Mouse (Mus musculus) limb, embryonic 13.5 days (tissue): ENCODE results near the gene Hsdl2. TPM values are rescaled to one million over a fixed set of nuclear protein-coding genes. Genes with fewer than 3 reads are reported as not detected.
A peak's percentile ranks its signal among the peaks of the same experiment; 100 is the strongest.

Experiments used
- ATAC-seq: fragments of 200-750 bp; cut with Nextera tagmentation; 2 replicates; pipeline ENCODE4 v1.8.0; 2017; ENCODE audit warnings: low read depth, moderate number of reproducible peaks, moderate TSS enrichment; ENCODE audit not compliant: low FRiP score
- H3K27ac ChIP-seq: fragments of 300-500 bp; sonication (generic); 2 replicates; pipeline ENCODE4 v1.5.1; 2015; ENCODE audit warnings: inconsistent platforms, mild to moderate bottlenecking, moderate library complexity
- H3K27me3 ChIP-seq: fragments of 300-500 bp; sonication (generic); 2 replicates; pipeline ENCODE4 v1.6.1; 2015; ENCODE audit warnings: mild to moderate bottlenecking, inconsistent platforms
- H3K36me3 ChIP-seq: fragments of 300-500 bp; sonication (generic); 2 replicates; pipeline ENCODE4 v1.6.1; 2015; ENCODE audit warnings: inconsistent platforms, mild to moderate bottlenecking, moderate library complexity
- H3K4me1 ChIP-seq: fragments of 300-500 bp; sonication (generic); 2 replicates; pipeline ENCODE4 v1.6.1; 2015; ENCODE audit warnings: inconsistent platforms
- H3K4me2 ChIP-seq: fragments of 300-500 bp; sonication (generic); replicated peaks from 2 replicates; pipeline ENCODE4 v1.6.1; 2015; ENCODE audit warnings: inconsistent platforms, mild to moderate bottlenecking, moderate library complexity
- H3K4me3 ChIP-seq: fragments of 300-500 bp; sonication (generic); 2 replicates; pipeline ENCODE4 v1.5.1; 2015; ENCODE audit warnings: moderate library complexity, mild to moderate bottlenecking, inconsistent platforms
- H3K9ac ChIP-seq: fragments of 300-500 bp; sonication (generic); 2 replicates; pipeline ENCODE4 v1.6.1; 2015; ENCODE audit warnings: mild to moderate bottlenecking, inconsistent platforms
- H3K9me3 ChIP-seq: fragments of 300-500 bp; sonication (generic); 2 replicates; pipeline ENCODE4 v1.6.1; 2016; ENCODE audit warnings: inconsistent platforms
- WGBS: fragments of 180-500 bp; shearing (Covaris S2); methylation state at CpG from one replicate; pipeline ENCODE4 v1.1.7; 2015; 5-methylcytosine and 5-hydroxymethylcytosine counted together
- polyA plus RNA-seq: library from polyadenylated mRNA; unstranded; fragments of >200 nt; fragmentation: Nextera tagmentation; extraction: Ambion mirVana; gene quantifications from 2 replicates; pipeline ENCODE4 v1.2.1, GENCODE M21; 2015

Hsdl2 gene
- polyA plus RNA-seq, 1 experiment from 2014 or later: 25.8 TPM

GRCm38 (mm10) chr4:59605501-59605900 is 24.1 kb downstream of the Hsdl2 start:
- no peak for ATAC-seq
- 95% methylated on average over 3 of the region's 3 CpGs for WGBS

GRCm38 (mm10) chr4:59610411-59610810 is 29.0 kb downstream of the Hsdl2 start:
- H3K4me1 ChIP-seq: no peaks in the 10 kb centered on the region
- H3K36me3 ChIP-seq: peaks cover 5% of the 10 kb centered on the region
- WGBS: 58% methylated on average over 3 of the region's 3 CpGs
- no peak overlapping the region for H3K9ac ChIP-seq
- ATAC-seq: no peak
- H3K27ac ChIP-seq: no peak overlapping the region
- H3K27me3 ChIP-seq: no peaks in the 10 kb centered on the region
- H3K4me3 ChIP-seq: no peak overlapping the region
- no peaks in the 10 kb centered on the region for H3K9me3 ChIP-seq
- no peak overlapping the region for H3K4me2 ChIP-seq

More at GRCm38 (mm10) chr4:59605501-59605900, 24.1 kb downstream of the Hsdl2 start:
- Histone ChIP-seq H3K4me1 (no peaks in the 10 kb centered on the region), H3K4me3 (no peak overlapping the region), H3K4me2 (no peak overlapping the region), H3K27ac (no peak overlapping the region), H3K9ac (no peak overlapping the region), H3K27me3 (no peaks in the 10 kb centered on the region), H3K9me3 (no peaks in the 10 kb centered on the region), H3K36me3 (peaks cover 2% of the 10 kb centered on the region)

- H3K9me3 ChIP-seq: no peaks in the 10 kb centered on the region
- no peaks in the 10 kb centered on the region for H3K27me3 ChIP-seq
- peaks cover 5% of the 10 kb centered on the region for H3K36me3 ChIP-seq
- WGBS: 51% methylated on average over 1 of the region's 1 CpGs
- H3K4me2 ChIP-seq: no peak overlapping the region
- H3K4me1 ChIP-seq: no peaks in the 10 kb centered on the region
- H3K27ac ChIP-seq: no peak overlapping the region
- H3K4me3 ChIP-seq: no peak overlapping the region
- no peak for ATAC-seq
- H3K9ac ChIP-seq: no peak overlapping the region
These were observed 33.6 kb downstream of the Hsdl2 start for GRCm38 (mm10) chr4:59614986-59615385.

DNA sequence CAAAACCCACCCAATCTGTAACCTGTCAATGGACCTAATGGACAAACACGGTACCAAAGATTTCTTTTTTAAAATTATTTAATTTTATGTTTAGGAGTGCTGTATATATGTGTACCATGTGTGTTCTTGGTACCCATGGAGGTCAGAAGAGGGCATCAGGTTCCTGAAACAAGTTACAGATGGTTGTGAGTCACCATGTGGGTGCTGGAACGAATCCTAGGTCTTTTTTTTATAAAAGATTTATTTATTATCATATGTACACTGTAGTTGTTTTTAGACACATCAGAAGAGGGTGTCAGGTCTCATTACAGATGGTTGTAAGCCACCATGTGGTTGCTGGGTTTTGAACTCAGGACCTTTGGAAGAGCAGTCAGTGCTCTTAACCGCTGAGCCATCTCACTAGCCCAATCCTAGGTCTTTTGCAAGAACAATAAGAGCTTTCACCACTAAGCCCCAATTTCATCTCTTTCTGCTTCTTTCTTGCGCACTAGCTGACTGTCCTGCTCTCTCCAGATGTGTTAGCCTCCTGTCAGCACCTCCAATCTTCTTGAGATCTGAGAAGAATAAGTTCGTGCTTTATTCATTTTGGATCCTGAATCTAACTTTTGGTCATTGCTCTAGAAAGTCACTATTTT is 38.4 kb downstream of the Hsdl2 start:
- no peak overlapping the region for H3K4me3 ChIP-seq
- no peaks in the 10 kb centered on the region for H3K36me3 ChIP-seq
- 89% methylated on average over 5 of the region's 5 CpGs for WGBS
- no peak overlapping the region for H3K9ac ChIP-seq
- no peaks in the 10 kb centered on the region for H3K9me3 ChIP-seq
- no peak overlapping the region for H3K27ac ChIP-seq
- H3K4me1 ChIP-seq: no peaks in the 10 kb centered on the region
- no peak overlapping the region for H3K4me2 ChIP-seq
- H3K27me3 ChIP-seq: no peaks in the 10 kb centered on the region
- ATAC-seq: no peak

- H3K27ac ChIP-seq: no peak overlapping the region
- H3K9me3 ChIP-seq: no peaks in the 10 kb centered on the region
These were observed 44.3 kb downstream of the Hsdl2 start for GRCm38 (mm10) chr4:59625676-59625997.

DNA sequence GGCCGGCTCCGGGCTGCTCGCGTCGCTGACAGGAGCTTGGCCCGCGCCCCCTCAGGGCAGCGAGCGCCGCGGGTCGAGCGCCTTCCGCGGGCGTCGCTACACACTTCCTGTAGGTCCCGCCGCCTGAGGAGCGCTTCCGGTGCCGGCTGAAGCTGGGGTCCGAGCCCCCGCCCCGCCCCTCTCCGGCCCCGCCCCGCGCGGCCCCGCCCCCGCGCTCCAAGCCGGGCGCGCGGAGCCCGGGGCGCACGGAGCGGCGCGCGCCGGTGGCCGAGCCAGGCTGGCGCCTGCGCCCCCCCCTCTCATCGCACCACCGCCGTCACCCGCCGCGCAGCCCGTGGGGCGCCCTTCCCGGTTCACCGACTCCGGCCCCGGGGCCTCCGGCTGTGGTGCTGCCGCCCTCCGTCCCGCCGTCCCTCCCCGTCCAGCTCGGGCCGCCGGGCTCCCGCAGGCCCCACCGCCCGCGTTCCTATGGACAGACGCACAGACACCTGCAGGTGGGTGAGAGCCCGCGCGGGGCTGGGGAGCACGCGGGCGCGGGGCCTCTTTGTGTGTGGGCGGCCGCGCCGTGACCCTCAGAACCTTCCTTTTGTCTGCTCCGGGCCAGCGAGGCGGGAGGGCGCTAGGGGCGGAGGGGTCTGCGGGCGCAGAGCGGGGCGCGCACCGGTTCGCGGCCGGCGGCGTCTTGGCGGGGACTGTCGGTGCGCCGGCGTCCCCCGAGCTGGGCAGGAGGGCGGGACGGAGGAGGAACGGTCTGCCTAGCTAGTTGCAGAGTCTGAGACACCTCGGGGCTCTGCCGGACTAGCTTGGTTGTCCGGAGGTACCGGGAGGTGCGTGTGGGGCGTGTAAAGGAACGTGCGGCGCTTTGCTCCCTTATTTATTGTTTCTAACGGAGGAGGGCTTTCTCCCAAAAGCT is 44.9 kb downstream of the Hsdl2 start, which contains the start of gene E130308A19Rik:
E130308A19Rik (plus strand) TSS at position 214 of the 913 bp plus-strand sequence.
- peak within 1 kb of the TSS; percentile 84 for H3K9ac ChIP-seq
- peak; percentile 93 for ATAC-seq
- under 1% methylated on average over 96 of the region's 120 CpGs for WGBS
- H3K27ac ChIP-seq: peak within 1 kb of the TSS; percentile 48
- no peaks in the 10 kb centered on the region for H3K9me3 ChIP-seq
- H3K4me1 ChIP-seq: peaks cover 13% of the 10 kb centered on the region
- H3K4me3 ChIP-seq: peak within 1 kb of the TSS; percentile 90
- no peaks in the 10 kb centered on the region for H3K27me3 ChIP-seq
- H3K36me3 ChIP-seq: no peaks in the 10 kb centered on the region
- peak within 1 kb of the TSS; percentile 79 for H3K4me2 ChIP-seq

More at GRCm38 (mm10) chr4:59625676-59625997, 44.3 kb downstream of the Hsdl2 start:
- H3K27me3 ChIP-seq: no peaks in the 10 kb centered on the region
- WGBS: under 1% methylated on average over 18 of the region's 18 CpGs
- H3K4me1 ChIP-seq: peaks cover 13% of the 10 kb centered on the region
- peak overlapping the region; percentile 79 for H3K4me2 ChIP-seq
- peak; percentile 73 for ATAC-seq
- peak overlapping the region; percentile 90 for H3K4me3 ChIP-seq
- H3K36me3 ChIP-seq: no peaks in the 10 kb centered on the region
- peak overlapping the region; percentile 84 for H3K9ac ChIP-seq

DNA sequence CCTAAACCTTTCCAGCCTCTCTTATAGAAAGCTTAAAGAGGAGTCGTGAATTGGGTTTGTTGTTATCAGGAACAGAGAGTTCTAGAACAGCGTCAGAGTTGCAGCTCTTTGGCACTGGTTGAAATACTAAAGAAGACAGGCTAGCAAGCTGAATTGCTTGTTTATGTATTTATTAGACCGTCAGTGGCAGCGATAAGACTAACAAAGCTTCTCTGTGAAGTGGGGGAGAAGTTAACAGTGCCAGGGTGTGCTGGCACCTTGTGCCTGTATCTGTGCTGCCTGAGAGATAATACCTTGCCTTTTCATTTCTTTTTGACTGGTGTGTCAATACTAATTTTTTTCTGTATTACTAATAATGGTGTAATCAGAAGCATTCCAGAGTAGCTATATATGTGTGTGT is 46.9 kb downstream of the Hsdl2 start:
- Histone ChIP-seq H3K27ac (no peak overlapping the region), H3K9me3 (no peaks in the 10 kb centered on the region), H3K4me3 (no peak overlapping the region), H3K9ac (no peak overlapping the region), H3K27me3 (no peaks in the 10 kb centered on the region), H3K36me3 (no peaks in the 10 kb centered on the region), H3K4me2 (no peak overlapping the region), H3K4me1 (peaks cover 13% of the 10 kb centered on the region)
- ATAC-seq: no peak
- 61% methylated on average over 4 of the region's 4 CpGs for WGBS

DNA sequence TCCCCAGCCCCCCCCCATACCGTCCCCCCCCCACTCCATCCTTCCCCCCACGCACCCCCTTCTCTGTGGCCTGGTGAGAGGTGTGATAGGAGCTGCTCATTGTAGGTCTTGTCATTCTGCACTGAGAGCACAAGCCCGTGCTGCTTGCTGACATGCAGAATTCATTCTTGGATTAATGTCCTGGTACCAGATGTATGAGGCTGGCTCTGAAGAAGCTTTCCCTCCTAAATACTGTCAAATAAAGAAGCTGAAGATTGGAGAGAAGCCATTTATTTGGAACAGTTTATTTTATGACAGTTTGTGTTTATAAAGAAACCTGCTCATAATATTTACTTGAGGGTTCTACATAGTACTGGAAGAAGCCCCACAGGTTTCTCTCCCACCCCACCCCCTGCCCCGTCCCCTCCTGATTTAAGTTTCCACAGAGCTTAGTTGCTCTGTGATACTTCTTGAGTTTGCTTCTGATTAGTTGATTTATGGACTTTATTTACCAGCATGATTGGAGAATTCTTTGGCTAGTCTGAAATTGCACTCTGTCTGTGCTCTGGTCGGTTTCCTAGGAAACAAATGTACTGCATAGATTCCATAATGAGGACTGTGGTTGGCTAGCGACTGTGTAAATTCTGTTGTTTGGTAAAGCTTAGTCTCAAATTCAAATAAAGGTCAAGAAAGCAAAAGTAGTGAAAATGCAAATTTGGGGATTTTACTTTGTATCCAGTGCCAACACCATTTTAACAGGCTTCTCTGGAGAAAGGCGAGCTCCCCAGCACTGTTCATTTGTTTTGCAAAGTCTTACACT is 47.9 kb downstream of the Hsdl2 start:
- Histone ChIP-seq H3K4me2 (no peak overlapping the region), H3K27ac (no peak overlapping the region), H3K9ac (no peak overlapping the region), H3K27me3 (no peaks in the 10 kb centered on the region), H3K4me1 (peaks cover 13% of the 10 kb centered on the region), H3K36me3 (no peaks in the 10 kb centered on the region), H3K9me3 (no peaks in the 10 kb centered on the region), H3K4me3 (no peak overlapping the region)
- 21% methylated on average over 7 of the region's 7 CpGs for WGBS
- no peak for ATAC-seq

DNA sequence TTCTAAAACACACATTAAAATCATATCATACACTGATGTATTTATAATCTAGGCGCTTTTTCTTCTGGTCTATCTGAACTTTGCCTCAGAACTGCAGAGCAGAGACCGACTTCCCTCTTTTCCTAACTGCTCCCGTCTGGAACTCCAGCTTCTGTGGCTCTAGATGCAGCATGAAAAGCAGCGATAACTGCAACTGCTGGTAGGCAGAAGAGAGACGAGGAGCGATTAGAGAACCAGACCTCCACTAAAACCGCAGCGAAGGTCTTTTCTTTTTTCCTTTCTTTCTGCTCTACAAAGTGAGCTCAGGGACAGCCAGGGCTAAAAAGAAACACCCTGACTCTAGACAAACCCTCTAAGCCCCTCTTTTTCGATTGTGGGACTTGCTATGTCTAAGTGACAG is 48.8 kb downstream of the Hsdl2 start:
- H3K4me2 ChIP-seq: no peak overlapping the region
- 62% methylated on average over 9 of the region's 9 CpGs for WGBS
- no peaks in the 10 kb centered on the region for H3K36me3 ChIP-seq
- H3K9me3 ChIP-seq: no peaks in the 10 kb centered on the region
- no peak for ATAC-seq
- H3K27me3 ChIP-seq: no peaks in the 10 kb centered on the region
- no peak overlapping the region for H3K27ac ChIP-seq
- H3K4me1 ChIP-seq: peaks cover 13% of the 10 kb centered on the region
- no peak overlapping the region for H3K9ac ChIP-seq
- no peak overlapping the region for H3K4me3 ChIP-seq

GRCm38 (mm10) chr4:59634532-59634931 is 53.2 kb downstream of the Hsdl2 start:
- H3K9ac ChIP-seq: no peak overlapping the region
- 93% methylated on average over 1 of the region's 1 CpGs for WGBS
- no peak overlapping the region for H3K27ac ChIP-seq
- no peak overlapping the region for H3K4me2 ChIP-seq
- H3K4me1 ChIP-seq: no peaks in the 10 kb centered on the region
- no peaks in the 10 kb centered on the region for H3K36me3 ChIP-seq
- H3K27me3 ChIP-seq: no peaks in the 10 kb centered on the region
- ATAC-seq: no peak
- H3K4me3 ChIP-seq: no peak overlapping the region
- H3K9me3 ChIP-seq: no peaks in the 10 kb centered on the region

DNA sequence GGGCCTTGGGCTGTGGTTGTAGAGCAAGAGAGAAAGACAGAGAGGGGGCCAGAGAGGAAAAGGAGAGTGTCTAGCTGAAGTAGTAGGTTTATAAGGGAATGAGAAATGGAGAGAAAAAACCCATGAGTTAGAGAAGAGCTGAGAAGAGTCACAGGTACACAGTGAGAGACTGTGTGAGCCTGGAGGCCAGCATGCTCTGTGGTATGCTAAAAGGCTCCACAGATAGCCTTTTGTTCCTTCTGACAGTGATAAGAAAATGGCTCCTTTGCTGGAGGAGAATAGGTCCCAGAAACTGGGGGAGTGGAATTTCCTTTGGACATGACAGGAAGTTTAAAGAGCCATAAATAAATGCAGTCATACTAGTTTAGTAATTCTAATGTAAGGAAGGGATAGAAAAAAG is 57.8 kb downstream of the Hsdl2 start:
- ATAC-seq: no peak
- Histone ChIP-seq H3K4me1 (peaks cover 11% of the 10 kb centered on the region; the same call in 1 of the 2 replicates), H3K36me3 (no peaks in the 10 kb centered on the region), H3K27me3 (no peaks in the 10 kb centered on the region), H3K9me3 (no peaks in the 10 kb centered on the region), H3K9ac (no peak overlapping the region), H3K4me3 (no peak overlapping the region), H3K27ac (no peak overlapping the region), H3K4me2 (no peak overlapping the region)

DNA sequence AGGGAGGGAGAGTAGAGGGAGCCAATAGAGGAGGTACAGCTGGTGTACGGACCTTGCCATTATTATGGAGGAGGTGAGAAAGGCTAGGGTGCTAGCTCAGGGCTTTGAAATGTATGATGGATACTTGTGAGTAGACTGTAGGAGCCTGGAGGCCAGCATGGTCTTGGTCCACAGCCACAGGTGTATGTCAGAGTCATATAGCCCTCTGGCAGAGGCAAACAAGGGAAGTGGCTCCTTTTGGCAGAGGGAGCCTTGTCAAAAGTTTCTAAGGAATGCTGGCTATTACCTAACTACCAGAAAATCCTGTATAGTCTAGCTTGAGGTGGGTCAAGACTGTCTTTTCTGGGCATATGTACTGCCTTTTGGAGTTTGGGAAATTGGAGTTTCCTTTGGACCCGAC is 59.4 kb downstream of the Hsdl2 start:
- H3K4me2 ChIP-seq: no peak overlapping the region
- H3K4me3 ChIP-seq: no peak overlapping the region
- no peak overlapping the region for H3K27ac ChIP-seq
- peaks cover 14% of the 10 kb centered on the region; the same call in 1 of the 2 replicates for H3K4me1 ChIP-seq
- no peaks in the 10 kb centered on the region for H3K36me3 ChIP-seq
- no peak for ATAC-seq
- H3K9me3 ChIP-seq: no peaks in the 10 kb centered on the region
- no peak overlapping the region for H3K9ac ChIP-seq
- H3K27me3 ChIP-seq: no peaks in the 10 kb centered on the region
- WGBS: 87% methylated on average over 2 of the region's 2 CpGs
